Mouse (Mus musculus) gastrocnemius, postnatal 10 days (tissue): ENCODE results near the gene Tmem74b. TPM values are rescaled to one million over a fixed set of nuclear protein-coding genes. Genes with fewer than 3 reads are reported as not detected.
A peak's percentile ranks its signal among the peaks of the same experiment; 100 is the strongest.

Experiments
- DNase-seq: peaks from one replicate; pipeline ENCODE4 v3.0.0; 2021; ENCODE audit warnings: mixed read lengths
- long read RNA-seq, 2 experiments: library from polyadenylated mRNA; stranded (forward); transcript quantifications; one replicate each; pipeline ENCODE4 v2.0.0; 2021
- total RNA-seq, 2 experiments: library from RNA; stranded (reverse); gene quantifications; 2 replicates each; pipeline ENCODE4 v1.2.3; 2021

Gene Tmem74b
- under 1 TPM; 0.61 to 0.99 TPM for total RNA-seq
- long read RNA-seq, experiment 1, partial matches to known transcripts = 0 of 2 reads
- long read RNA-seq, experiment 1, other reads (novel, unspliced or antisense) = 1 of 2 reads
- long read RNA-seq, experiment 2 = 0 reads

- no peak for DNase-seq
Measured at GRCm38 (mm10) chr2:151701231-151702145, at the start of gene Tmem74b. Gene Tmem74b, plus strand, starts transcription at chr2:151702008.

- DNase-seq = no peak
Measured at GRCm38 (mm10) chr2:151652053-151652452, 49.8 kb upstream of the Tmem74b start.

GRCm38 (mm10) chr2:151668433-151668832, 33.4 kb upstream of the Tmem74b start, which contains the start of gene Rad21l:
Gene Rad21l, minus strand, starts transcription at chr2:151668533.
- DNase-seq = no peak

GRCm38 (mm10) chr2:151670026-151670967, 31.5 kb upstream of the Tmem74b start:
- no peak for DNase-seq

- DNase-seq = no peak
Measured at GRCm38 (mm10) chr2:151670968-151671329, 30.9 kb upstream of the Tmem74b start.

- no peak for DNase-seq
Measured at GRCm38 (mm10) chr2:151676234-151676633, 25.6 kb upstream of the Tmem74b start.

GRCm38 (mm10) chr2:151682357-151682756, 19.5 kb upstream of the Tmem74b start:
- no peak for DNase-seq

- DNase-seq = no peak
Measured at GRCm38 (mm10) chr2:151682976-151683375, 18.8 kb upstream of the Tmem74b start.

GRCm38 (mm10) chr2:151702146-151702850, 490 bp downstream of the Tmem74b start:
- DNase-seq = peak; percentile 44

GRCm38 (mm10) chr2:151702851-151703190, 1.0 kb downstream of the Tmem74b start:
- no peak for DNase-seq

GRCm38 (mm10) chr2:151712647-151713046, 10.8 kb downstream of the Tmem74b start:
- DNase-seq = peak; percentile 20

- no peak for DNase-seq
Measured at GRCm38 (mm10) chr2:151715526-151715925, 13.7 kb downstream of the Tmem74b start.

- DNase-seq = no peak
Measured at GRCm38 (mm10) chr2:151716318-151717055, 14.7 kb downstream of the Tmem74b start.

- no peak for DNase-seq
Measured at GRCm38 (mm10) chr2:151724094-151724493, 22.3 kb downstream of the Tmem74b start.

GRCm38 (mm10) chr2:151733151-151733865, 31.5 kb downstream of the Tmem74b start:
- no peak for DNase-seq

- no peak for DNase-seq
Measured at GRCm38 (mm10) chr2:151735422-151735821, 33.6 kb downstream of the Tmem74b start.

- no peak for DNase-seq
Measured at GRCm38 (mm10) chr2:151738460-151738859, 36.7 kb downstream of the Tmem74b start.

GRCm38 (mm10) chr2:151739081-151739480, 37.3 kb downstream of the Tmem74b start:
- no peak for DNase-seq

- DNase-seq = no peak
Measured at GRCm38 (mm10) chr2:151739505-151739904, 37.7 kb downstream of the Tmem74b start.

GRCm38 (mm10) chr2:151740741-151741526, 39.1 kb downstream of the Tmem74b start:
- DNase-seq = peak; percentile 81
